Mouse (Mus musculus): ENCODE results near the gene Hist1h2br. TPM values are rescaled to one million over a fixed set of nuclear protein-coding genes. Genes with fewer than 3 reads are reported as not detected.
"Not testable (repeated sequence)": the region's sequence is repeated elsewhere in the genome, so short reads cannot be mapped to it uniquely, and the experiment has no call there.

Gene Hist1h2br
- 2.4 and 4.8 TPM in 2 replicates for polyA plus RNA-seq (2014; fragmentation: Nextera tagmentation; extraction: Ambion mirVana)

DNA sequence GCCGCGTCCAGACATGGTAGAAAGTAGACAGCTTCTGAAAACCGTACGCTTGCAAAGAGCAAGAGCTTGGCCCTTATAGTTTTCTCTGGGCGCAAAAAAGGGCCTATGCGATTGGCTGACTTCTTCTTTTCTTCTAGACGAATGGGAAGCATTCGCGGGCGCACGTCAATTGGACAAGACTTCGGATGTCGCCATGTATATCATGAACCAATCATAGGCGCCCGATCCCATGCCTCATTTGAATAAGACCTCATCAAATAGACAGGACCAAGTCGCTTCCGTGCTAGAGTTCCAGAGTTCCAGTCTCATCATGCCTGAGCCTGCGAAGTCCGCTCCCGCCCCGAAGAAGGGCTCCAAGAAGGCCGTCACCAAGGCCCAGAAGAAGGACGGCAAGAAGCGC, at the start of gene Hist1h2br, which contains the start of gene Hist1h2ap:
Hist1h2br (plus strand) TSS at position 283 of the 400 bp plus-strand sequence.
Hist1h2ap (minus strand) TSS at position 47 of the 400 bp plus-strand sequence.
- not testable (repeated sequence) for H3K9ac ChIP-seq (replicated peaks; ENCODE audit: low read depth, low read length); H3K27me3 ChIP-seq (ENCODE audit: control insufficient read depth, insufficient read depth, low read length); H3K9me3 ChIP-seq (ENCODE audit: control insufficient read depth, low read length); H3K36me3 ChIP-seq (ENCODE audit: control insufficient read depth, insufficient read depth, low read length); H3K4me1 ChIP-seq (ENCODE audit: control insufficient read depth, insufficient read depth, low read length); H3K4me2 ChIP-seq (ENCODE audit: low read depth, low read length); H3K27ac ChIP-seq (ENCODE audit: low read depth, low read length); H3K4me3 ChIP-seq (ENCODE audit: low read depth, low read length)
- peak; percentile 97 for ATAC-seq (ENCODE audit: low read depth)
- no CpG with 5 or more reads among the region's 24 CpGs for WGBS

DNA sequence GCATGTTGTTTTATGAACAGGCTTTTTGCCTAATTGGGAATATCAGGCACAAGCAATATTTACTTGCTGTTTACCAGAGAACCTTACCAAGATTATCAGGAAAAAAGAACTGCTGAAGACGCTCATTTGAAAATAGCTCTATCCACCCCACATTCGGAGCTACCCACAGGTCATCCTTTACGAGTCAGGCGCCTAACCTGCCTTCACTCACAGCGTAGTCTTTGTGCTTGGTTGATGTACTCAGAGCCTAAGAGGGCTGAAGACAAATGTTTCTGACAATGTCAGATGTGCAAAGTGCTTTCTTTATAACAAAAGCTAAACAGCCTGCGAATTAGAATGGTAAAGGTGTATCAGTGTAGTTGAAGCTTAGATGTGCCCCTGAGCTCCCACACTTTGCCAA, 49.2 kb upstream of the Hist1h2br start:
- Histone ChIP-seq H3K36me3 (ENCODE audit: control insufficient read depth, insufficient read depth, low read length) (no peaks in the 10 kb centered on the region), H3K27me3 (ENCODE audit: control insufficient read depth, insufficient read depth, low read length) (no peaks in the 10 kb centered on the region), H3K4me3 (ENCODE audit: low read depth, low read length) (no peak overlapping the region), H3K9ac (replicated peaks; ENCODE audit: low read depth, low read length) (no peak overlapping the region), H3K4me2 (ENCODE audit: low read depth, low read length) (no peak overlapping the region), H3K4me1 (ENCODE audit: control insufficient read depth, insufficient read depth, low read length) (peaks cover 31% of the 10 kb centered on the region), H3K27ac (ENCODE audit: low read depth, low read length) (no peak overlapping the region), H3K9me3 (ENCODE audit: control insufficient read depth, low read length) (no peaks in the 10 kb centered on the region)
- 12% methylated on average over 6 of the region's 6 CpGs for WGBS
- ATAC-seq (ENCODE audit: low read depth), result no peak

DNA sequence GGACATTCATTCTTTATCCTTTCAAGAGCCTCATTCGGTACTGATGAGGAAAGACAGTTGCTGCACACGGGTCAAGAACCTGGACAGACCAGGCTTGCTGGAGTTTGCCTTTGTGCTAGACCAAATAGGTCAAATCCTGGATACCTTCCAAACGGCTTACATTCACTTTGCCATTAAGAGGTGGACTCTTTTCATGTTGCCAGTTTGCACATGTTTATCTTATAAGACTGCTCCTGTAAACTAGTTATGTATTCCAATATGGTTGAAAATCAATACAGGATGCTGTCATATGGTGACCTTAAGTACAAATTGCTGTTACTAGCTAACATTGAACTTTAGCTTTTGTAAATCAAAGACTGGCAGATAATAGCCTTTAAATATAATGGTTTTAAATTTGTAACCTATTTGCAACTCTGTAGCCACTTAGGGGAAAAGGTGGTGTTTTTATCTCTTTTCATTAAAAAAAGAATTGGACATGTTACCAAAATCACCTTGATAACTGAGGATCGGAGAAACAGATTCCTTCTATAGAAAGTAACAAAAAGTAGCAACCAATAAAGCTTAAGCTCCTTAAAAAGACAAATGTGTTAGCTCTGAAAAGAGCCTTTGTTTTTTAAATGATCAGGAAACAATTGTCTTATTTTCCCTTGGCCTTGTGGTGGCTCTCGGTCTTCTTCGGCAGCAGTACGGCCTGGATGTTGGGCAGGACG, 47.2 kb upstream of the Hist1h2br start:
- WGBS, result 3% methylated on average over 8 of the region's 8 CpGs

DNA sequence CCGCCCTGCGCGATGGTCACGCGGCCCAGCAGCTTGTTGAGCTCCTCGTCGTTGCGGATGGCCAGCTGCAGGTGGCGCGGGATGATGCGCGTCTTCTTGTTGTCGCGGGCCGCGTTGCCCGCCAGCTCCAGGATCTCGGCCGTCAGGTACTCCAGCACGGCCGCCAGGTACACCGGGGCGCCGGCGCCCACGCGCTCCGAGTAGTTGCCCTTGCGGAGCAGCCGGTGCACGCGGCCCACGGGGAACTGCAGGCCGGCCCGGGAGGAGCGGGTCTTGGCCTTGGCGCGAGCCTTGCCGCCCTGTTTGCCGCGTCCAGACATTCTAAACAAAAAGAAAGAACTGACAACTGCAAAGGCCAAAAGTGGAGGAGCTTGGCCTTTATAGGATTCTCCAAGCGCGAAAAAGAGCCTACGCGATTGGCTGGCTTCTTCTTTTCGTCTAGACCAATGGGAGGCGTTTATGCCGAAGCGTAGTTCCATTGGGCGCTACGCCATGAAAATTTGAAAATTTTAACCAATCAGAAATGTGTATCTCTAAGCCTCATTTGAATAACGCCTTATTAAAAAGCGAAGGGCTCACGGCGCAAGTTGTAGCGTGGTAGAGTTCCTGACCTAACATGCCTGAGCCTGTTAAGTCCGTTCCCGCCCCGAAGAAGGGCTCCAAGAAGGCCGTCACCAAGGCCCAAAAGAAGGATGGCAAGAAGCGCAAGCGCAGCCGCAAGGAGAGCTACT, 46.5 kb upstream of the Hist1h2br start, which contains the start of the genes Hist1h2an and Hist1h2bp:
Hist1h2an (minus strand) TSS at position 320 of the 731 bp plus-strand sequence.
Hist1h2bp (plus strand) TSS at position 563 of the 731 bp plus-strand sequence.
- under 1% methylated on average over 35 of the region's 63 CpGs for WGBS

More for the DNA sequence above, 47.2 kb upstream of the Hist1h2br start:
- Histone ChIP-seq H3K9ac (replicated peaks; ENCODE audit: low read depth, low read length) (no peak overlapping the region), H3K4me2 (ENCODE audit: low read depth, low read length) (peak overlapping the region; percentile 56), H3K4me3 (ENCODE audit: low read depth, low read length) (peak overlapping the region; percentile 29), H3K36me3 (ENCODE audit: control insufficient read depth, insufficient read depth, low read length) (no peaks in the 10 kb centered on the region), H3K27me3 (ENCODE audit: control insufficient read depth, insufficient read depth, low read length) (no peaks in the 10 kb centered on the region), H3K4me1 (ENCODE audit: control insufficient read depth, insufficient read depth, low read length) (peaks cover 23% of the 10 kb centered on the region), H3K9me3 (ENCODE audit: control insufficient read depth, low read length) (no peaks in the 10 kb centered on the region), H3K27ac (ENCODE audit: low read depth, low read length) (no peak overlapping the region)
- ATAC-seq (ENCODE audit: low read depth), result no peak

DNA sequence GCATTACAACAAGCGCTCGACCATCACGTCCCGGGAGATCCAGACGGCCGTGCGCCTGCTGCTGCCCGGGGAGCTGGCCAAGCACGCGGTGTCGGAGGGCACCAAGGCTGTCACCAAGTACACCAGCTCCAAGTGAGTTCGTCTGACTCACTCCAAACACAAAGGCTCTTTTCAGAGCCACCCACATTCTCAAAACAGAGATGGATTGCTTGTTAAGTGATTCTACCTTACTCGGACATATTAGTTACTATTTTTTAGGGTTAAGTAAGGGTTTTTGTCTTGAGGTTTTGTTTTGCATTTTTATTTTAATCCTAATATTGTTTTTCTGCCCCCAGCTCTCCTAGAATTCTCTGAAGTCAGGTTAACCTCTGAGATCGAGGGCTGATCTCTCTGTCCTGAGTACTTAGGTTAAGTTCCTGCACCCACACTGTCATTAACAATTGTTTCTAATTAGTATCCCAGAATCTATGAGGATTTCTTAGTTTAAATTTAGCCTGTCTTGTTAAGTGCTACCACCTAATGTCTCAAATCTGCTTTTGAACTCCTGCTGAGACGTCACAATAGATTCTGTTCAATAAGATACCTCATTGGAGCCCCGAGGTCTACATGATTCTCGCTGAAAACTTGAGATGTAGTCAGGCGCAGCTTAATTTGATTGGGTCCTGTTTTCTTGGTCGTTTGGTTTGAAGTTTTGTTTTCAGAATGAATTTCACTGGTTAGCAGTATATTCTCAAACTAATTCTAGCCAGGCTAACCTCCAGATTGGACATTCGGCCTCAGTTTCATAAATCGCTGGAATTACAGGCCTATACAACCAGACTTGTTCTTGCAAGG, 45.6 kb upstream of the Hist1h2br start:
- peak overlapping the region; percentile 5; the same call in 1 of the 2 replicates for H3K27ac ChIP-seq (ENCODE audit: low read depth, low read length)
- H3K9me3 ChIP-seq (ENCODE audit: control insufficient read depth, low read length), result no peaks in the 10 kb centered on the region
- ATAC-seq (ENCODE audit: low read depth), result peak; percentile 29; the same call in 1 of the 2 replicates
- no peaks in the 10 kb centered on the region for H3K27me3 ChIP-seq (ENCODE audit: control insufficient read depth, insufficient read depth, low read length)
- no peaks in the 10 kb centered on the region for H3K36me3 ChIP-seq (ENCODE audit: control insufficient read depth, insufficient read depth, low read length)
- peak overlapping the region; percentile 29 for H3K4me3 ChIP-seq (ENCODE audit: low read depth, low read length)
- no peak overlapping the region for H3K9ac ChIP-seq (replicated peaks; ENCODE audit: low read depth, low read length)
- H3K4me1 ChIP-seq (ENCODE audit: control insufficient read depth, insufficient read depth, low read length), result peaks cover 16% of the 10 kb centered on the region
- H3K4me2 ChIP-seq (ENCODE audit: low read depth, low read length), result peak overlapping the region; percentile 56
- 12% methylated on average over 14 of the region's 21 CpGs for WGBS

More for the DNA sequence above, 46.5 kb upstream of the Hist1h2br start, which contains the start of the genes Hist1h2an and Hist1h2bp:
- Histone ChIP-seq H3K4me1 (ENCODE audit: control insufficient read depth, insufficient read depth, low read length) (peaks cover 23% of the 10 kb centered on the region), H3K4me3 (ENCODE audit: low read depth, low read length) (peak within 1 kb of the TSS; percentile 29), H3K4me2 (ENCODE audit: low read depth, low read length) (peak within 1 kb of the TSS; percentile 56), H3K27ac (ENCODE audit: low read depth, low read length) (peak within 1 kb of the TSS; percentile 52)
- not testable (repeated sequence) for H3K9ac ChIP-seq (replicated peaks; ENCODE audit: low read depth, low read length); H3K9me3 ChIP-seq (ENCODE audit: control insufficient read depth, low read length); H3K27me3 ChIP-seq (ENCODE audit: control insufficient read depth, insufficient read depth, low read length); H3K36me3 ChIP-seq (ENCODE audit: control insufficient read depth, insufficient read depth, low read length)
- ATAC-seq (ENCODE audit: low read depth), result peak; percentile 95

DNA sequence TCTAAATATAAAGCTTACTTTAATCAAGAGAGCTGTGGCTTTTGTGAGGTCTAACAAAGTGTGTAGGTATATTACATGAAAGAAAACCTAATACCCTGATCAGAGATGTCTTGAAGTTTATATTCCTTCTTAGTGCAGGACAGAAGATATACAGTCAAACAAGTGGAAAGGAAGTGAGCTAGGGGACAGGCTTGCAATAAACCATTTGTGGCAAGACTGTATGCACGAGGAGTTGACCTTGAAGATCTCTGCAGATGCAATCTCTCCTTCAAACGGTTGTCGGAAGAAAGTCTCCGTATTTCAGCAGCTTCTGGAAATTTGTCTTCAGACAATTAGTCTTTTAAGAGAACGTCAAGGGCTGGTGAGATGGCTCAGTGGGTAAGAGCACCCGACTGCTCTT, 43.6 kb upstream of the Hist1h2br start:
- no peaks in the 10 kb centered on the region for H3K27me3 ChIP-seq (ENCODE audit: control insufficient read depth, insufficient read depth, low read length)
- H3K9me3 ChIP-seq (ENCODE audit: control insufficient read depth, low read length), result no peaks in the 10 kb centered on the region
- peaks cover 12% of the 10 kb centered on the region for H3K4me1 ChIP-seq (ENCODE audit: control insufficient read depth, insufficient read depth, low read length)
- H3K4me2 ChIP-seq (ENCODE audit: low read depth, low read length), result no peak overlapping the region
- H3K4me3 ChIP-seq (ENCODE audit: low read depth, low read length), result no peak overlapping the region
- no peak overlapping the region for H3K9ac ChIP-seq (replicated peaks; ENCODE audit: low read depth, low read length)
- ATAC-seq (ENCODE audit: low read depth), result no peak
- 57% methylated on average over 6 of the region's 6 CpGs for WGBS
- H3K36me3 ChIP-seq (ENCODE audit: control insufficient read depth, insufficient read depth, low read length), result no peaks in the 10 kb centered on the region
- H3K27ac ChIP-seq (ENCODE audit: low read depth, low read length), result no peak overlapping the region

DNA sequence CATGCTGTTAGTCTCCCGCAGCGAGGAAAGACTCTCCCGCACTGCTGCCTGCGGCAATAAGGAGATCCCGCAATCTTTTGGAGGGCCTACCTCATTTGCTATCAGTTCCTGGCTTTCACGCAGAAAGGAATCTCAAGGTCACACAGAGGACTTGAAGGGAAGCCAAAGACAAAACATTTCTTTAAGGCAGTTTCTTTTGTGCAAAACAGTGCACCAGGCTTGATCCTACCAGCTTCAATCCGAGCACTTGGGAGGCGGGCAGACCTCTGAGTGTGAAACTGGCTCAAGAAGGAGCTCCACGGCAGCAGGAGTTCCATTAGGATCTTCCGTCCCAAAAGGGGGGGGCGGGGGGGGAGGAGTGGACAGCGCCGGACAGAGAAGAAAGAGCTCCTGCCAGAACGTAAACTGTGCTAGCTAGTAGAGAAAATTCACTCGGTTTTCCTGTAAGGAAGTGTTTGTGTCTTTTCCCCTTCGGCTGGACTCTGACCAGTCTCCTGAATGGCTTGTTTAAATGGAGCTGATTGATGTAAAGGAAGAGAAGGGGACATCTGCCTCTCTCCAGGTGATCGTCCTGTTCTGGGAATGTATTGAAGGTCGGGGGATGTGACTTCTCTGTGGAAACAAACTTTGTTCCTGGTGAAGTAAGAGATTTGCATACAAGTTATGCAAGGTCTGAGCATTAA, 42.8 kb upstream of the Hist1h2br start:
- H3K27me3 ChIP-seq (ENCODE audit: control insufficient read depth, insufficient read depth, low read length), result no peaks in the 10 kb centered on the region
- H3K4me2 ChIP-seq (ENCODE audit: low read depth, low read length), result peak overlapping the region; percentile 40
- H3K36me3 ChIP-seq (ENCODE audit: control insufficient read depth, insufficient read depth, low read length), result no peaks in the 10 kb centered on the region
- no peak overlapping the region for H3K4me3 ChIP-seq (ENCODE audit: low read depth, low read length)
- H3K27ac ChIP-seq (ENCODE audit: low read depth, low read length), result no peak overlapping the region
- peaks cover 12% of the 10 kb centered on the region for H3K4me1 ChIP-seq (ENCODE audit: control insufficient read depth, insufficient read depth, low read length)
- WGBS, result 7% methylated on average over 17 of the region's 18 CpGs
- no peak for ATAC-seq (ENCODE audit: low read depth)
- no peaks in the 10 kb centered on the region for H3K9me3 ChIP-seq (ENCODE audit: control insufficient read depth, low read length)
- no peak overlapping the region for H3K9ac ChIP-seq (replicated peaks; ENCODE audit: low read depth, low read length)

DNA sequence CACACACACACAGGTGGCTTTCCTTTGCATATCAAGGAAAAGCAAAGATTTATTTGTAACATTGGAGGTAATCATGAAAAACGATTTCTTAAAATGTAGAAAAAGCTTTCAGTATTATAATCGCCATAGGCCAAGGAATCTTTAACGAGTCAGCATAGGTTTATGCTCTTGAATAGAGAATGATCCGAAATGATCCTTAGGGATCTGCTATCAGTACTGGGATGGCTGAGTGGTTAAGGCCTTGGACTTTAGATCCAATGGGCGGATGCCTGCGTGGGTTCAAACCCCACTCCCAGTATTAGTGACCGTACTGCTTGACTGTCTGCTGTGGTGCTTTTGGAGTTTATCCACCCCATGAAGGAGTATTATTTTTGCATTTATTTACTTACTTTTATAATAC, 38.0 kb upstream of the Hist1h2br start:
- no peak for ATAC-seq (ENCODE audit: low read depth)

More for the DNA sequence above, 38.0 kb upstream of the Hist1h2br start:
- Histone ChIP-seq H3K4me1 (ENCODE audit: control insufficient read depth, insufficient read depth, low read length) (no peaks in the 10 kb centered on the region), H3K36me3 (ENCODE audit: control insufficient read depth, insufficient read depth, low read length) (no peaks in the 10 kb centered on the region), H3K27me3 (ENCODE audit: control insufficient read depth, insufficient read depth, low read length) (no peaks in the 10 kb centered on the region), H3K9me3 (ENCODE audit: control insufficient read depth, low read length) (no peaks in the 10 kb centered on the region), H3K27ac (ENCODE audit: low read depth, low read length) (no peak overlapping the region), H3K4me2 (ENCODE audit: low read depth, low read length) (no peak overlapping the region), H3K9ac (replicated peaks; ENCODE audit: low read depth, low read length) (no peak overlapping the region), H3K4me3 (ENCODE audit: low read depth, low read length) (no peak overlapping the region)
- 91% methylated on average over 7 of the region's 7 CpGs for WGBS

Data from neural tube, embryonic 14.5 days (tissue).